Mouse (Mus musculus): ENCODE data around the gene Nfatc3. TPM values are rescaled to one million over a fixed set of nuclear protein-coding genes. Genes with fewer than 3 reads are reported as not detected.
"Not testable (repeated sequence)": the region's sequence is repeated elsewhere in the genome, so short reads cannot be mapped to it uniquely, and the experiment has no call there.

Nfatc3 gene
- total RNA-seq (2015) = 104 and 108 TPM in 2 replicates
- total RNA-seq (2017) = 26.5 and 38.4 TPM in 2 replicates

DNA sequence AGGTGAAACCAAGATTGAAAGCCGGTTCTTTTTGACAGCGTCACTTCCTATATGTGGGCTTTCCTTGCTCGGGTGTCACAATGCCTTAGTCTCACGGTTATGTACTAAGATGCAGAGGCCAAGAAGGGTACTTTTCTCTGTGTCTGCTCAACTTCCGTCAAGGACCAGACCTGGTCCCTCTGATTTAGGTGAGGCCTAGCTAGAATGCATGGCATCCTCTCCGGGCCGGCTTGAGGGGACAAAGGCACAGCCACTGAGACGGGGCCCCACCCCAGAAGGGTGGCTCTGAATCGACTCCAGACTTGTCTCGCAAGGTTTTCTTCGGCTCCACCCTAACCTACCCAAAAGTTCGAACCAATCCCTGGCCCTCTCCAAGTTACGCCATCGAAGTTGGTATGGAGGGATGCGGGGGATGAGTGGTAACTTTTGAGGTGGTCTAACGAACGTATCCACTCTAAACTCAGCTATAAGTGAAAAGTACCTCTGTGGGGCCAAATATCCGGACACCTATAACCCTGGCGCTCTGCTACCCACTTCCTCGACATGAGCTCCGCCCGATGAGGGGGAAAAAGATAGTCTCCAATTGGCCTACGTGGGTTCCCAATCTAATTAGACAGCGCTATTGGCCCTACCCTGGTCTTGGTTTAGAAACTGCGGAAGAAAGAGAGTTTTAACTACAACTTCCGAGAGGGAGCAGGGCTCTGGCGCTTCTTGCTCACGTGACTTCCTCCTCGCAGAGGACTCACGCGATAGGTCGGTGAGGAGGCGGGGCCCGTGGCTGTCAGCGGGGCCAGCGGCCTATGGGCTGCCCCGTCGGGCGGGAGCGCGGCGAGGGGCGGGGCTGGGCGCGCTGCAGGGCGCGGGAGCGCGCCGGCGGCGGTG, at the start of gene Nfatc3:
Gene Nfatc3 (plus strand): TSS at position 110 of the 882 bp plus-strand sequence.
- ATAC-seq (ENCODE audit: poor library complexity, severe bottlenecking) = peak; percentile 81

DNA sequence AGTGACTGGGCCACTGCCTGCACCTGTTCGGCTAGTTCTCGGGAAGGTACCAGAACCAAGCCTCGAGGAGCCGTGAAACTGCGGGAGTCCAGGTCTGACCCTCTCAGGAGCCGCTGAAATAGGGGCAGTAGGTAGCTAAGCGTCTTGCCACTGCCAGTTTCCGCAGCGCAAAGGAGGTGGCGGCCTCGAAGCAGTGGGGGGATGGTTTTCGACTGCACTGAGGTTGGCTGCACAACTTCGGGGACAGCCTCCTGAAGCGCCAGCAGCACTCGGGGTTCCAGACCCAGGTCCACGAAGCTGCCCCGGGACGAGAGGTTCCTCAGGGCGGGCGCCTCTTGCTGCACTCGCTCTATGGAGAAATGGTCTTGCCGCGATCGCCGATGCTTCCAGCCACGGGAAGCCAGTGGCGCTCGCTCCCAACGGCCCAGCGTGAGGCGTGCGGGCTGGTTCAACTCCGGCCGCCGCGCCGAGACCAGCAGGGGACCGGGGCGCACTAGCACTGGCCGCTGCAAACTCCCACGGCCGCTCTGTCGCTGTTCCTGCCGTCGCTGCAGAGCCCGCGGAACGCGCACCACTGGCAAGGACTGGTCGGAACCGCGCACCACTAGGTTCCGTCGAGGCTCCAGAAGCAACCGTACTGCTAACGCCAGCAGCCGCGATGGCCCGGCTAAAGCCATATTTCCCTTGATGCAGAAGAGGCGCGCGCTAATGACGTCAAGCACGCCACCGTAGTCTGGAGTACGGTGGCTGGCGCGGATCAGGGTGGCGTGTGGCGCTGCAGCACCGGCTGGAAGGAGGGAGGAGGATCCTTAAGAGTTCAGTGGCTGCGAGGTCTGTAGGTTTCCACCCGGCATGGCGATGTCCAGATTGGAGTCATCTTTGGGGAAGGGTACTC, 47.6 kb upstream of the Nfatc3 start:
- ATAC-seq (ENCODE audit: poor library complexity, severe bottlenecking) = peak; percentile 93

DNA sequence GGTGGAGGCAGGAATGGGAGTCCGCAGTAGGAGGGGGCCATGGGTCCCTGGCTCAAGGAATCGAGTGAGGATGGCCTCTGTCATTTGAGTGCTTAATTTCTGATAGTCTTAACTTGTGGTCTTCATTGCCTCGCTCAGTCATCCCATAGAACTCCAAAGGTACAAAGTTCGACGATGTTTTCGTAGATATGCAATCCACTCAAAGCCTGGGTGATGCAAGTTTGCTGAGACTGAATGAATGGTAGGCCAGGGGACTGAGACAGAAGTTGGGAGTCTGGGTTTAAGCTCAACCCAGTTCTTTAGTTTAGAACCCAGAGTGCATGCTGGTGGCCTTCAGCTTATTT, 47.0 kb upstream of the Nfatc3 start, which contains the start of gene Ddx28:
Gene Ddx28 (minus strand): TSS at position 240 of the 344 bp plus-strand sequence.
- no peak for ATAC-seq (ENCODE audit: poor library complexity, severe bottlenecking)

DNA sequence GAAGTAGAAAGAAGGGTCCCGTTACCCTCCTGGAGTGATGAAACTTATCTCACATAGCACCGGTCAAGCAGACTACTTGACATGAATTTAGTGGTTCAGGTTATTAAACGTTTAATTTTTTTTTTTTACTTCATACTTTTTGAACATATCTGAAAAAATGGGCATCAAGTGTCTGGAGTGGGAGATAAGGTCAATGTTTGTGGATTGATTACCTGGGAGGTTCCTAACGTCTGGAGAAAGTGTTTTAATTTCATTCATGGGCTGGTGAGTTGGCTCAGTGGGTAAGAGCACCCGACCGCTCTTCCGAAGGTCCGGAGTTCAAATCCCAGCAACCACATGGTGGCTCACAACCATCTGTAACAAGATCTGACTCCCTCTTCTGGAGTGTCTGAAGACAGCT, 46.4 kb upstream of the Nfatc3 start:
- ATAC-seq (ENCODE audit: poor library complexity, severe bottlenecking) = not testable (repeated sequence)

DNA sequence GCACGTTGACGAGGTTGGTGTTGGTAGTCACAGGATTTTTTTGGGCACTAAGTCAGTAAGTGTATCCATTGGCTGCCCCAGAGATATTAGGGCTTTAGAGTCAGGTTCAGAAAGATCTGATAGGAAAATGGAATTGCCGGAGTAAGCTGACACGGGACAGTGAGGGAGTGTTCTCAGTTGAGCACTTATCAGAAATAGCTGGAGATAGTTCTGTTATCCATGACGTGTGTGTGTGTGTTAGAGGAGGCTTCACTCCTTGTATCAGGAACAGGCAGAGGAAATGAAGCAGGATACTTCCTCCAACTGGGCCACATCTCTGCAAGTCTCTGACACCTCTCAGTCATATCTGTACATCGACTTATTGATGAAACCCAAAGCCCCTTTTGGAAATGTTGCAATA, 42.4 kb upstream of the Nfatc3 start:
- no peak for ATAC-seq (ENCODE audit: poor library complexity, severe bottlenecking)

DNA sequence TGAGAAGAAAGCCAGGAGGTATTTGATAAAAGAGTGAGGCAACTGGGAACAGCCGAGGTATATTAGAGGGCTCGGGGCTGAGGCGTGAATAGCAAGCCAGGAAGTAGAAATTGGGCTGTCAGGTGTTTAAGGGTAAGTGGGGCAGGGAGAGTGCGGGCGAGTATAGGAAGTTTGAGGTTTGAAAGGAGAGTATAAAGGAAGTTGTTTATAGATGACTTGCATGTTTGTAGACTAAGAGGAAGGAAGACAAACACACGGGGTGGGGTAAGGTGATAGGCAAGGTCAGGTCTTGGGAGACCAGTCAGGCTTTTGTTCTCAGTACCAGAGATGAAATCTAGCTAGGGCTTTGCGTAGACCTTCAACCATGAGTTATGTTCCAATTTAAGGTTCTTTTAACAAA, 41.5 kb upstream of the Nfatc3 start:
- ATAC-seq (ENCODE audit: poor library complexity, severe bottlenecking) = peak; percentile 99

DNA sequence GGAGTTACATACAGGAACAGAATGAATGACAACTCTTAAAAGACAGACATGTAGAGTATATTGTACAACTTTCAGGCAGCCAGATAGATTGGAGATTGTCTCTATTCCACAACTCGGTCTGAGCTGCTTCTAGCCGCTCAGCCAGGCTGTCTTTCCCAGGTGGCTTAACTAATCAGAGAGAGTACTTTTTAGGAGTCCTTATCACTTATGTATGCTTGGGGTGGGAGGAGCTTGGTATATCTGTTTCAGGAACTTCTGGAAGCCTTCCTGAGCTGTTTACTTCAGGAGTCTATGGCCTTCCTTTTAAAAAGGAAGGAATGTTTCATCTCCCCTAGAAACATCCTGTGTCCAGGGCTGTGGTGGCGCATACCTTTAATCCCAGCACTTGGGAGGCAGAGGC, 40.6 kb upstream of the Nfatc3 start:
- ATAC-seq (ENCODE audit: poor library complexity, severe bottlenecking) = no peak

DNA sequence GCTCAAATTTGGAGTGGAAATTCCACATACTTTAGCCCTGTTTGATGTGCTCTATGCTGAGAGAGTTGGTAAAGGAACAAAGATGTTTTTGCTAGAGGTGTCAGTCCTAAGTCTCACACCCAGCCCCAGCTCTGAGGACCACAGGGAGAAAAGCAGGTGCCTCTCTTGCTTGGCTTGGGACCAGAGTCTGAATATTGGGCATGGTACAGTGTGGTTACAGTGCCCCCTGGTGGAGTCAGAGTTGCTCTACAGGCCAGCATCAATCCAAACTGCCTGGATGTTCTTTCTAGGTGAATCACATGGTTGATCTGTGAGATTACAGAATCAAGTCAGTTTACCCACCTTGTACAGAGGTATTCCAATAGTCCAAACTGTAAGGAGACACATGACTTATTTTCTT, 36.2 kb upstream of the Nfatc3 start:
- ATAC-seq (ENCODE audit: poor library complexity, severe bottlenecking) = peak; percentile 95

DNA sequence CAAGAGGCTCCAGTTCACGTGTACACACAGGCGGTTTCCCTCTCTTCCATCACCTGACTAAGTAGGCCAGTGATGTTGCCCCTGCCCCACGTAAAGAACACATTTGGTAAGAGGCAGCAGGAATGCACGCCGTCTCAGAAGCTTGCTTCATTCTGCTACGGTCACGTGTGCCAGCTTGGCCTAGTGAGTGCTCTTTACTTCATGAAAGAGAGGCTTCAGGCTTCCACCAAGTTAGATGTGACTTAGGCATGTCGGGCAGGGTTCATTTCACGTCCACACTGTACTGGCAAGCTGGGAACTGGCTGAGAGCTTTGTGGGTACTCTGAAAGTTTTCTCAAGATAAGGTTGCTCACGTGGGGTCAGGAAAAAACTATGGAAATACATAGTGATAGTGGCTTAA, 19.9 kb upstream of the Nfatc3 start:
- peak; percentile 15; the same call in 1 of the 2 replicates for ATAC-seq (ENCODE audit: poor library complexity, severe bottlenecking)

DNA sequence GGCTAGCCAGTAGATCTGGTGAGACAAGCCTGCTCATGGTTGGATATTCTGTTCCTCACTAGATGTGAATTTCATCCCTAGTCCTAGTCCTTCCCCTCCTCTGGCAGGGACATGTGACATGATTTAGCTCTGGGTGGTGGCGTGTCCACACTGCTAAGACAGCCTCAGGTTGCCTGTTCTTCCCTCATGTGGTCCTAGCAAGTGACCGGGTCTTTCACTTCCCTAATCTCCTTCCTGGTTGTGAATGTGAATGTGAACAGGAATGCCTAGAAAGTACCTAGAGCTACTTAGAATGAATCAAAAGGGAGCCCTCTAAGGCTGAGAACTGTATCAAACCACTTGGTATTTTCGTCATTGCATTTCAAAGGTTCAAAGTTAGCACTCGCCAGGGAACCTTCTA, 19.0 kb upstream of the Nfatc3 start:
- ATAC-seq (ENCODE audit: poor library complexity, severe bottlenecking) = peak; percentile 82

DNA sequence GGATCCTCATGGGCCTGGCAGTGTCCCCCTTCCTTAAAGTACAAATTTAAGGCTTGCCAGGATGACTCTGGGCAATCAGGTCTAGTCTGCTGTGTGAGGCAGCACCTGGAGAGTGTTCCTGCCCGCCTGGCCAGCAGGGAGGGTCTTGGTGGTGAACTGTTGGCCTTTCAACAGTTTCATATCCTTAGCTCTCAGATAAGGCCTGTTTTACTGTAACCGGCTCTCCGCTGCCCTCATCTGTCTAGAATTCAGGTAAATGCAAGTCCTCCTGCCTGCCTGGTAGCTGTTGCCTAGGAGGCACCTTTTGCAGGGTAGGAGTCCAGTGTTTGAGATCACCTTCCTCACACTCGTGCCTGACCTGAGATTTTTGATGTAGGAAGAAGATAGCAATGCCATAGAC, 18.4 kb upstream of the Nfatc3 start:
- no peak for ATAC-seq (ENCODE audit: poor library complexity, severe bottlenecking)

DNA sequence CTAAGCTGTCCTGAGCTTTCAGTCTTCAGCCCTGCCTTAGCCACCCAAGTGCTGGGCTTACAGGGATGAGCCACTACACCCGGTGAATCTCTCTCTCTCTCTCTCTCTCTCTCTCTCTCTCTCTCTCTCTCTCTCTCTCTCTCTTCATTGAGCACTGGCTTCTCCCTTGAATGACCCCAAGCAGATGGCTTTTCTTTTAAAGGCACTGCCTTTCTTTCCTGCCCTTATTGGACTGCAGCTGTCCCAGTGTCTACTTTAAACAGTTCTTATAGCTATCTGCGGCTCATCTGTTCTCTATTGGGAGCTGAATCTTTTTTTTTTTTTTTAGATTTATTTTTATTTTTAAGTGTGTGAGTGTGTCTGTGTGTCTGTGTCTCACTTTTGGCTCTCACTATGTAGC, 15.6 kb upstream of the Nfatc3 start:
- ATAC-seq (ENCODE audit: poor library complexity, severe bottlenecking) = no peak

DNA sequence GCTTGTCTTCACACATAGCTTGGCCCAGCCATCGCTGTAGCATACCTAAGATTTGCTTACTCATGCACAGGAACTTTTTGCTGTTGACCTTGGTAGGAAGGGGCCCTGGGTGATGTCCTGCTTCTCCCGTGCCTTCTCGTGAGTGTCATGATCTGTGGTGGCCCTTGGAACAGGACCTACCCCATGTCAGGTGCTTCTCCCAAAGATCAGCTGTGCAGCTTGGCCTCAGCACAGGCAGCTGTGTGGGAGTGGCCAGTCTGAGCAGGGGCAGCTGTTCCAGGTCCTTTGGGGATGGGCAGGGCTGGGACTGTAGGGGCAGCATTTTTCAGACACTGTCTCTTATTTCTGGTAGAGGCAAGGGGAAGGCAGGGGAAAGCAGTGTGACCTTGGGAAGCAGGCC, 14.5 kb upstream of the Nfatc3 start:
- no peak for ATAC-seq (ENCODE audit: poor library complexity, severe bottlenecking)

DNA sequence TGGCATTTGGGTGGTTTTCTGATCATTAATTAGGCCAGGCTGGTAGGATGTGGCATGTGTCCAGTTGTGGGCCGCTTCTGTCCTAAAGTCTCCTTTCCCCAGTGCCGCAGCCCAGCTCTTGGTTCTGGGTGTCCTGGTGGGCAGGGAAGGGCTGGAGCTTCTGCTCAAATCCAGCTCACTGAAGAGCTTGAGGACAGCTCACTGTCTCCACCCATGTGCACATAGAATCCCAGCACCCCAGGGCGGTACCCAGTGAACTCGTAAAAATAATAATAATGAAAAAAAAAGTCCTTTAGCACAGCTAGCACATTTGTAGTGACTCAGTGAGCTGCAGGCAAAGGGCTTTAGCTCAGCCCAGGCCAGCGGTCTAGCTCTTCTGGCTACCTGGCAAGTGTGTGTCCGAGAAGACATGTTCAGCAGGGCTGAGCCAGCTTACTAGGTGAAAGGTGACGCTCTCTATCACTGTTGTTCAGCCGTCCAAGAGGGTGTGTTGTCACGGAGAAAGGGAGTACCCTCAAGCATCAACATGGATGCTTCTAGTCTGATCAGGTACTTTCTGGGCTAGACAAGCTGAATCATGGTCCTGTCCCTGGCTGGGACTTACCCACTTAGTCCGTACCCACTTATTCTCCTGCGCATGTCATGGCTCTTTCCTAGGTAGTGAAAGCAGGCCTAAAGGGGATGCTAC, 11.6 kb upstream of the Nfatc3 start:
- ATAC-seq (ENCODE audit: poor library complexity, severe bottlenecking) = no peak

DNA sequence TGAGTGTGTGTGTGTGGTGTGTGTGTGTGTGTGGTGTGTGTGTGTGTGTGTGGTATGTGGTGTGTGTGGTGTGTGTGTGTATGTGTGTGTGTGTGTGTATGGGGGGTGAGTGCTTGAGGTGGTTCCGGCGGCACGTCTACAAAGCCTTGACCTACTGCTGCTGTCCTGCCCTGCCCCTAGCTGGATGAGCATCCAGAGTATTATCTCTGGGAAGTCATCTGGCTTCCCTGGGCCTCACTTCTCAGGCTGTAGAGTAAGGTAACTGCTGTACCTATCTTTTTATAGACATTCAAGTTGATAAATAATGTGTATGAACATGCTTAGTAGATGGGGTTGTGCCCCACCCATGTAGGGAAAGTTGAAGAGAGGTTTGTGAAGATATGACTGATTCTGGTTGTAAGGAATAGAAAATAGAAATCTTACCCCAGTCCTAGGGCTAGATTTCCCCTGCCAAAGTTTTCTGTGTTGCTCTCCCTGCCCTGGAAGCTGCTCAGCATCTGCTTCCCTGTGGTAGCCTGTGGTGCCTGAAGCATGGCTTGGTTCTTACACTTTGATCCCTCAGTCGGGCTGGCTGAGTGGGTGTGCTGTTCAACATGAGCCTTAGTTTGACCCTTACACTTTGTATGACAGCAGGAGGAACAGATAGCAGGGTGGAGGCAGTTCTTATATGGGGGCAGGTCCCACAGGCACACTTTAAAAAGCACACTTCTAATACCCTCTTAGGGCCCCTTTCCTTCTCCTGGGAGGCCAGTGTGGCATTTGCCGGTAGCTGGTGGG, 10.6 kb upstream of the Nfatc3 start:
- no peak for ATAC-seq (ENCODE audit: poor library complexity, severe bottlenecking)

DNA sequence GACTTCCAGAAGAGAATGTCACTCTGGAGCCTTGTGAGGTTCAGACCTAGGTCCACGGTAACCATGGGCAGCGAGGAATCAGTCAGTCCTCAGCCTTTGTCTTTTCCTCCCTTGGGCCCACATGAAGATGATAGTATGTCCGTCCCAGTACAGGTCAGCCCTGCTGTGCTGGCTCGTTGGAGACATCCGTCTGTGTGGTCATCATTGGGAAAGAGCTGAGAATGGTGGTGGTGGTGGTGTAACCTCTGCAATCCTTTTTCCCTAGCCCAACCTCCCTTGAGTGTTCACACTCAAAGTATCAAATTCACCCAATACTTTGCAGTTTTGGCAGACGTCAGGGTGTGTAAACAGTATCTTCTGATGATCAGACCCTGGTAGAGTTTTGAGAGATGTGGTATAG, 8.8 kb upstream of the Nfatc3 start:
- ATAC-seq (ENCODE audit: poor library complexity, severe bottlenecking) = peak; percentile 71

DNA sequence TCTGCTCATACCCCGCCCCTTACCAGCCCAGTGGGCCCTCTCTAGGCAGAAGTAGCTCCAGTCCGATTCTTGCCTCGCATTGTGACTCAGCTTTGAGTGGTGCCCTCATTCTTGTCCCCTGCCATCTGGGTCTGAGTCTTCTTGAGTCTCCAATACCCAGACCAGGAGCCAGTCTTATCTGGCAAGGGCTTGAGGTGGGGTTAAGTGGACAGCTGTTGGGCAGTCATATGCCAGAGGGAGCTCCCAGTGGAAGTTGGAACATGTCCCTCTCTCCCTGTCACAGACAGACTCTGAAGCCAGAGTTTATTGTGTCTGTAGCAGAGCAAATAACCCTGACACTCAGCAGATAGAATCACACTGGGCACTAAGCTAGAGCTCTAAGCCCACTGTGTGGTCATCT, 7.6 kb upstream of the Nfatc3 start:
- no peak for ATAC-seq (ENCODE audit: poor library complexity, severe bottlenecking)

DNA sequence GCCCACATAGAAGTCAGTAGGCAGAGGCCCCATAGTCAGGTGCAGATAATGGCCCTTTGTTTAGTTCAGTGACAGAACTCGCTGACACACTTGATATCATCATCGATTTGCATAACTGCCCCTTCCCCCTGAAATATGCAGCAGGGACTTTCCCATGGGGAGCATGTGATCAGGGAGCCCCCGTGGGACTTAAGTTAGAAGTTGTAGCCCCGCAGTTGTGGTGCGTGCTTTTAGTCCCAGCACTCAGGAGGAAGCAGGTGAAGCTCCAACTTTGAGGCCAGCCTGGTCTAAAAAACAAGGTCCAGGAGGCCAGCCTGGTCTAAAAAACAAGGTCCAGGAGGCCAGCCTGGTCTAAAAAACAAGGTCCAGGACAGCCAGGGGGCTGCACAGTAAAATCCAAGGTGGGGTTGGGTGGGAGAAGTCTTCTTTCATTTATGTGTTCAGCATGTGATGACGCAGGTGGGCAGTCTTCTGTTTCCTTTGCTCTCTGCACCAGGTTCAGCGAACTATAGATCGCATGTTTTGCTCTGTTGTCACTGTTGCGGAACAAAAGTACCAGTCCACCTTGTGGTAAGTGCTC, 6.0 kb upstream of the Nfatc3 start:
- no peak for ATAC-seq (ENCODE audit: poor library complexity, severe bottlenecking)

DNA sequence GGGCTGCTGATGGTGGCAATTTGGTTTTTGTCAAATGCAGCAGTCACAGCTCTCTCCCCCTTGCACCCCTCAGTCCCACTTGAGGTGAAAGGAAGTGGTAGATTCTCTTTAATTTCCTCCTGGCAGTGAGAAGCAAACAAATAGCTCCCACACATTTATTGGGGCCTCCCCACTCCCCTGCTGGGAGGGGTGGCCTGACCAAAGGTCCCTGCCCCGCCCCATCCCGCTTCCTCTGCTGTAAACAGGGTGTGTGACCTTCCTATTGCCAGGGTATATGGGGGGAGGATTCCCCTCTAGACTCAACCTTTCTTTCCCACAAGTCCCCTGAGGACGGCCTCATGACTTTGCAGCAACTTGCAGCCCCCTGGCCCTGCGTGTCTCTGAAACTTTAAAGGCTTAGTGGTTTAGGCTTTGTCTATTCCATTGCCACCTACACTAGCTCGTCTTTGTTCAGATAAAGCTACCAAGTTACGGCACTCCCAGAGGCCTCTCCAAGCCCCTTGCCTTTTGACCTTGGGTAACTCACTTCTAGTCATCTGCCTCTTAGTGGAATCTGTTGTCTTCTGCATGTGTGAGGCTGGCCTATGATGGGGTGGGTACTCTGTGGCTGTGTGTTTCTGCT, 4.3 kb upstream of the Nfatc3 start:
- peak; percentile 34 for ATAC-seq (ENCODE audit: poor library complexity, severe bottlenecking)

DNA sequence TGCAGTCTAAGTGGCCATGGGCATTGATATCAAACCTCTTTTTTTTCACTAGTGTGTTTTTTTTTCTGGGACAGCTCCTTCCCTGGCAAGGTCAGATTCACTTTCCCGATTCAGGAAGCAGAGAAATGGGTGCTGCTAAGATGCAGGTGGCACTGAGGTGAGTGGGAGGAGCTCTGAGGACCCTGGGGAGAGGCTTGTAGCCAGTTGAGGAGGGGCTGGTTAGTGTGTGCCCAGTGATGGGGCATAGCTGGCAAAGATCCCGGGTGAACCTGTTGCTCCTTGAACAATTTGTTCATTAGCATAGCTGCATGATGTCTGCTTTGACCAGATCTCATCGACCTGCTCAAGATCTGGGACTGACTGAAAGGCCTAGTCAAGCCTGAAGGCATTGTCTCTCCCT, 3.6 kb upstream of the Nfatc3 start:
- ATAC-seq (ENCODE audit: poor library complexity, severe bottlenecking) = no peak

Measured in megakaryocyte, adult 5-6 weeks (primary cell).